16 mouse cellular contexts compared by ENCODE assay signal in genomic region chr5:92784037-92784860, GRCm38 (mm10).
A peak's percentile ranks its signal among the peaks of the same experiment; 100 is the strongest.
DNase-seq lines count a peak whose midpoint lies in the region; ATAC-seq and TF ChIP-seq lines count a peak whose summit lies in the region.
"Had no signal": no experiment of that assay in that cellular context is flagged by ENCODE, and none has a peak within 500 bp of the region (broad histone marks: within the 10 kb centered on the region; RNA-seq: fewer than 3 reads in every experiment).

No protein-coding gene starts in this region.

- H3K36me3 ChIP-seq in liver, adult 2 months (ENCODE audit: control insufficient read depth, insufficient read depth, low read length), result peaks cover 3% of the 10 kb centered on the region; the same call in 1 of the 2 replicates
- no peaks in the 10 kb centered on the region for H3K36me3 ChIP-seq in liver, embryonic 11.5 days (ENCODE audit: control insufficient read depth, insufficient read depth, low read length)
- no peaks in the 10 kb centered on the region for H3K36me3 ChIP-seq in kidney, embryonic 16.5 days (ENCODE audit: insufficient read depth, low read length)
- H3K36me3 ChIP-seq in liver, embryonic 12.5 days, result no peaks in the 10 kb centered on the region
- H3K36me3 ChIP-seq: embryonic facial prominence, embryonic 15.5 days; forebrain, embryonic 15.5 days; limb, embryonic 15.5 days; stomach, embryonic 15.5 days had no signal

- 0 out of 2 replicates have a peak overlapping the region, but pooled peaks have one; percentile 17 for H3K27ac ChIP-seq in liver, adult 2 months (replicated peaks; ENCODE audit: insufficient read depth, low read depth, low read length)
- H3K27ac ChIP-seq in liver, embryonic 11.5 days (ENCODE audit: low read depth, low read length), result no peak overlapping the region
- H3K27ac ChIP-seq in kidney, embryonic 16.5 days (ENCODE audit: low read length), result peak overlapping the region; percentile 35; the same call in 1 of the 2 replicates
- no peak overlapping the region for H3K27ac ChIP-seq in liver, embryonic 12.5 days
- H3K27ac ChIP-seq: embryonic facial prominence, embryonic 15.5 days; forebrain, embryonic 15.5 days; gastrocnemius, adult 2 months; limb, embryonic 15.5 days; stomach, embryonic 15.5 days had no signal

- no peak for TF ChIP-seq CTCF in liver, adult 2 months (IDR thresholded peaks at IDR 0.05; ENCODE audit: low read depth, low read length)

- no peaks in the 10 kb centered on the region for H3K9me3 ChIP-seq in liver, embryonic 11.5 days (ENCODE audit: control insufficient read depth, low read length)
- H3K9me3 ChIP-seq in kidney, embryonic 16.5 days (ENCODE audit: low read length), result peaks cover 5% of the 10 kb centered on the region
- H3K9me3 ChIP-seq in liver, embryonic 12.5 days (replicated peaks), result no peaks in the 10 kb centered on the region
- H3K9me3 ChIP-seq: embryonic facial prominence, embryonic 15.5 days; limb, embryonic 15.5 days; stomach, embryonic 15.5 days had no signal

- TF ChIP-seq POLR2A in liver, adult 2 months (IDR thresholded peaks at IDR 0.05; ENCODE audit: extremely low read depth, insufficient read depth, low read length), result no peak

- H3K27me3 ChIP-seq in liver, adult 2 months (ENCODE audit: control insufficient read depth, insufficient read depth, low read length), result no peaks in the 10 kb centered on the region
- no peaks in the 10 kb centered on the region for H3K27me3 ChIP-seq in liver, embryonic 11.5 days (replicated peaks; ENCODE audit: control insufficient read depth, insufficient read depth, low read length)
- H3K27me3 ChIP-seq in kidney, embryonic 16.5 days (ENCODE audit: insufficient read depth, low read length), result no peaks in the 10 kb centered on the region
- no peaks in the 10 kb centered on the region for H3K27me3 ChIP-seq in liver, embryonic 12.5 days (replicated peaks)
- H3K27me3 ChIP-seq: CH12.LX; embryonic facial prominence, embryonic 15.5 days; forebrain, embryonic 15.5 days; limb, embryonic 15.5 days; stomach, embryonic 15.5 days had no signal

- 71% methylated on average over 6 of the region's 6 CpGs for WGBS in liver, adult 2 months
- WGBS in liver, embryonic 11.5 days, result 40% methylated on average over 6 of the region's 6 CpGs
- 24% methylated on average over 6 of the region's 6 CpGs for WGBS in kidney, embryonic 16.5 days
- 59% methylated on average over 6 of the region's 6 CpGs for whole genome bisulfite sequencing in liver, embryonic 12.5 days (ENCODE audit: insufficient replicate concordance)

- peaks cover 3% of the 10 kb centered on the region; the same call in 1 of the 2 replicates for H3K4me1 ChIP-seq in liver, adult 2 months (ENCODE audit: control insufficient read depth, insufficient read depth, low read length)
- H3K4me1 ChIP-seq in liver, embryonic 11.5 days (replicated peaks; ENCODE audit: control insufficient read depth, insufficient read depth, low read length), result no peaks in the 10 kb centered on the region
- H3K4me1 ChIP-seq in kidney, embryonic 16.5 days (ENCODE audit: insufficient read depth, low read length), result peaks cover 22% of the 10 kb centered on the region
- no peaks in the 10 kb centered on the region for H3K4me1 ChIP-seq in liver, embryonic 12.5 days
- H3K4me1 ChIP-seq: embryonic facial prominence, embryonic 15.5 days; forebrain, embryonic 15.5 days; stomach, embryonic 15.5 days had no signal

- no peak for ATAC-seq in liver, embryonic 11.5 days (replicated peaks; ENCODE audit: low FRiP score)
- ATAC-seq in kidney, embryonic 16.5 days (ENCODE audit: low FRiP score, low TSS enrichment), result peak; percentile 81
- ATAC-seq in liver, embryonic 12.5 days, result no peak
- ATAC-seq: forebrain, embryonic 15.5 days; hindbrain, embryonic 16.5 days had no signal

- no peak overlapping the region for H3K9ac ChIP-seq in liver, adult 2 months (ENCODE audit: low read depth, low read length)
- no peak overlapping the region for H3K9ac ChIP-seq in liver, embryonic 11.5 days (ENCODE audit: low read depth, low read length)
- H3K9ac ChIP-seq in kidney, embryonic 16.5 days (replicated peaks; ENCODE audit: low read length), result no peak overlapping the region
- no peak overlapping the region for H3K9ac ChIP-seq in liver, embryonic 12.5 days
- H3K9ac ChIP-seq: embryonic facial prominence, embryonic 15.5 days; forebrain, embryonic 15.5 days; limb, embryonic 15.5 days; stomach, embryonic 15.5 days had no signal

- peaks cover 4% of the 10 kb centered on the region; the same call in 1 of the 2 replicates for H3K79me2 ChIP-seq in liver, adult 2 months (ENCODE audit: control insufficient read depth, insufficient read depth, low read length)

- no peak overlapping the region for H3K4me2 ChIP-seq in liver, embryonic 11.5 days
- H3K4me2 ChIP-seq in kidney, embryonic 16.5 days (replicated peaks; ENCODE audit: low read depth, low read length), result no peak overlapping the region
- no peak overlapping the region for H3K4me2 ChIP-seq in liver, embryonic 12.5 days
- H3K4me2 ChIP-seq: embryonic facial prominence, embryonic 15.5 days; forebrain, embryonic 15.5 days; limb, embryonic 15.5 days; stomach, embryonic 15.5 days had no signal

- H3K4me3 ChIP-seq in liver, adult 2 months (ENCODE audit: insufficient read depth, low read depth, low read length), result no peak overlapping the region
- H3K4me3 ChIP-seq in liver, embryonic 11.5 days (ENCODE audit: low read depth, low read length), result no peak overlapping the region
- H3K4me3 ChIP-seq in kidney, embryonic 16.5 days (ENCODE audit: low read length), result no peak overlapping the region
- no peak overlapping the region for H3K4me3 ChIP-seq in liver, embryonic 12.5 days
- H3K4me3 ChIP-seq: embryonic facial prominence, embryonic 15.5 days; forebrain, embryonic 15.5 days; gastrocnemius, adult 2 months; limb, embryonic 15.5 days; stomach, embryonic 15.5 days had no signal

- DNase-seq in liver, adult 2 months (ENCODE audit: extremely low read depth, low read depth, low spot score), result peak; percentile 54
- no peak for DNase-seq in liver, embryonic 11.5 days (ENCODE audit: low spot score)
- peak; percentile 80 for DNase-seq in kidney, adult 11 months
- peak; percentile 38 for DNase-seq in lung, postnatal 25 days (ENCODE audit: low spot score)
- no peak for DNase-seq in gastrocnemius, postnatal 4 days (ENCODE audit: low spot score in 2 of 2)
- DNase-seq: cerebellum, adult 9-11 months; gastrocnemius, adult 2 months; right cerebral cortex, postnatal 14 days had no signal

Comparison
In these comparisons a context has a peak if more than half of its experiments do, and no peak if none do; other contexts are left out.
1. DNase-seq: peak in liver, adult 2 months (single experiment), kidney, adult 11 months (single experiment) and lung, postnatal 25 days (single experiment); none in liver, embryonic 11.5 days (single experiment) and gastrocnemius, postnatal 4 days (0 of 2).
2. H3K27ac ChIP-seq: peak in liver, adult 2 months (single experiment) and kidney, embryonic 16.5 days (single experiment); none in liver, embryonic 11.5 days (single experiment) and liver, embryonic 12.5 days (single experiment).